Mouse (Mus musculus) 3T3-L1 (cell line): ENCODE results near the gene Itga9.

Source experiments
- DNase-seq: peaks from one replicate; pipeline ENCODE4 v3.0.0-alpha.2; 2015; ENCODE audit warnings: low read depth, low spot score

Gene Itga9

GRCm38 (mm10) chr9:118768596-118768995, 162.1 kb downstream of the Itga9 start:
- DNase-seq, result no peak

GRCm38 (mm10) chr9:118770366-118770765, 163.9 kb downstream of the Itga9 start:
- no peak for DNase-seq

- DNase-seq, result no peak
Measured at GRCm38 (mm10) chr9:118774676-118775075, 168.2 kb downstream of the Itga9 start.

- DNase-seq, result no peak
Measured at GRCm38 (mm10) chr9:118776880-118777438, 170.5 kb downstream of the Itga9 start.

- DNase-seq, result peak; percentile 34
Measured at GRCm38 (mm10) chr9:118778596-118778995, 172.1 kb downstream of the Itga9 start.

- DNase-seq, result no peak
Measured at GRCm38 (mm10) chr9:118784621-118785020, 178.1 kb downstream of the Itga9 start.

- no peak for DNase-seq
Measured at GRCm38 (mm10) chr9:118785816-118786215, 179.3 kb downstream of the Itga9 start.

GRCm38 (mm10) chr9:118788869-118789281, 182.4 kb downstream of the Itga9 start:
- no peak for DNase-seq

GRCm38 (mm10) chr9:118791231-118791630, 184.7 kb downstream of the Itga9 start:
- DNase-seq, result no peak

- no peak for DNase-seq
Measured at GRCm38 (mm10) chr9:118793151-118793785, 186.8 kb downstream of the Itga9 start.

- DNase-seq, result no peak
Measured at GRCm38 (mm10) chr9:118794668-118795067, 188.2 kb downstream of the Itga9 start.

- no peak for DNase-seq
Measured at GRCm38 (mm10) chr9:118795304-118795703, 188.8 kb downstream of the Itga9 start.

- no peak for DNase-seq
Measured at GRCm38 (mm10) chr9:118799105-118799504, 192.6 kb downstream of the Itga9 start.

GRCm38 (mm10) chr9:118801176-118801909, 194.9 kb downstream of the Itga9 start:
- no peak for DNase-seq

- DNase-seq, result no peak
Measured at GRCm38 (mm10) chr9:118801910-118802287, 195.4 kb downstream of the Itga9 start.

GRCm38 (mm10) chr9:118802380-118802779, 195.9 kb downstream of the Itga9 start:
- DNase-seq, result no peak

- DNase-seq, result no peak
Measured at GRCm38 (mm10) chr9:118805740-118806139, 199.2 kb downstream of the Itga9 start.

GRCm38 (mm10) chr9:118807669-118808068, 201.2 kb downstream of the Itga9 start:
- no peak for DNase-seq

- DNase-seq, result no peak
Measured at GRCm38 (mm10) chr9:118812221-118812620, 205.7 kb downstream of the Itga9 start.

- no peak for DNase-seq
Measured at GRCm38 (mm10) chr9:118813492-118813891, 207.0 kb downstream of the Itga9 start.

- no peak for DNase-seq
Measured at GRCm38 (mm10) chr9:118814056-118814455, 207.6 kb downstream of the Itga9 start.

GRCm38 (mm10) chr9:118814461-118814860, 208.0 kb downstream of the Itga9 start:
- no peak for DNase-seq

- DNase-seq, result no peak
Measured at GRCm38 (mm10) chr9:118815543-118815942, 209.1 kb downstream of the Itga9 start.
